Mouse (Mus musculus) hindbrain, embryonic 16.5 days (tissue): ENCODE results near the gene Irgm2. TPM values are rescaled to one million over a fixed set of nuclear protein-coding genes. Genes with fewer than 3 reads are reported as not detected.

Experiments
- ATAC-seq: fragments of 200-750 bp; cut with Nextera tagmentation; 2 replicates; pipeline ENCODE4 v1.8.0; 2017; ENCODE audit warnings: moderate TSS enrichment, moderate library complexity
- H3K27ac ChIP-seq: fragments of 300-500 bp; sonication (generic); 2 replicates; pipeline ENCODE4 v1.5.1; 2014; ENCODE audit warnings: low read depth, mild to moderate bottlenecking, control low read depth, low read length, moderate library complexity
- H3K27me3 ChIP-seq: fragments of 300-500 bp; sonication (generic); replicated peaks from 2 replicates; pipeline ENCODE4 v1.6.1; 2014; ENCODE audit warnings: low read length; ENCODE audit not compliant: control insufficient read depth, insufficient read depth
- H3K36me3 ChIP-seq: fragments of 300-500 bp; sonication (generic); 2 replicates; pipeline ENCODE4 v1.6.1; 2014; ENCODE audit warnings: mild to moderate bottlenecking, low read length, moderate library complexity, mixed read lengths; ENCODE audit not compliant: control insufficient read depth, insufficient read depth
- H3K4me1 ChIP-seq: fragments of 300-500 bp; sonication (generic); 2 replicates; pipeline ENCODE4 v1.6.1; 2014; ENCODE audit warnings: low read depth, low read length; ENCODE audit not compliant: control insufficient read depth, insufficient read depth
- H3K4me2 ChIP-seq: fragments of 300-500 bp; sonication (generic); 2 replicates; pipeline ENCODE4 v1.6.1; 2014; ENCODE audit warnings: mild to moderate bottlenecking, low read length, control low read depth, moderate library complexity
- H3K4me3 ChIP-seq: fragments of 300-500 bp; sonication (generic); 2 replicates; pipeline ENCODE4 v1.5.1; 2014; ENCODE audit warnings: mild to moderate bottlenecking, low read length, control low read depth, moderate library complexity
- H3K9ac ChIP-seq: fragments of 300-500 bp; sonication (generic); 2 replicates; pipeline ENCODE4 v1.6.1; 2014; ENCODE audit warnings: low read depth, mild to moderate bottlenecking, control low read depth, low read length, moderate library complexity
- H3K9me3 ChIP-seq: fragments of 300-500 bp; sonication (generic); 2 replicates; pipeline ENCODE4 v1.6.1; 2014; ENCODE audit warnings: mild to moderate bottlenecking, low read length, moderate library complexity; ENCODE audit not compliant: control insufficient read depth
- WGBS: fragments of 180-500 bp; shearing (Covaris S2); extraction: QIAGEN DNeasy Blood & Tissue Kit; methylation state at CpG from one replicate; pipeline ENCODE4 v1.1.7; 2014; 5-methylcytosine and 5-hydroxymethylcytosine counted together
- polyA plus RNA-seq: library from polyadenylated mRNA; unstranded; fragments of >200 nt; fragmentation: Nextera tagmentation; extraction: Ambion mirVana; gene quantifications from 2 replicates; pipeline ENCODE4 v1.2.1, GENCODE M21; 2015

Irgm2 gene
- polyA plus RNA-seq, 1 experiment from 2014 or later, result 1.5 TPM

DNA sequence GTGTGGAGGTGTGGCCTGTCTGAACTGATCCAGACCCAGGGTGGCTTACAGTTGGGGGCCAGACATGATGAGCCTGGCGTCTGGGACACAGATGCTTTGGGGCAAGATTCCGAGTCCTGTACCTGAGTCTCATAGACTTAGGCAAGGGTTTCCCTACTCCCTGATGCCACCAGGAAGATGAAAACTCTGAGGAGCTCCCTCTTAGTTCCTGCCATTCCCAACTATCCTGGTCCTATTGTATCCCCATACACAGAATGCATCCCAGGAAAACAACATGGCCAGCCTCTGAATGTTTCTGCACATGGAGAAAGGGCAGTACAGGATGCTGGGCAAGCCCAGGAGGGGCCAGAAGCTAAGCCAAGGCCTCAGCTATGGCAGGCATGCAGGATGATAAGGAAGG lies 64.1 kb downstream of the Irgm2 start:
- H3K36me3 ChIP-seq, result no peaks in the 10 kb centered on the region
- H3K4me2 ChIP-seq, result no peak overlapping the region
- 71% methylated on average over 2 of the region's 2 CpGs for WGBS
- ATAC-seq, result no peak
- no peaks in the 10 kb centered on the region for H3K27me3 ChIP-seq
- H3K9me3 ChIP-seq, result no peaks in the 10 kb centered on the region
- no peak overlapping the region for H3K9ac ChIP-seq
- H3K4me3 ChIP-seq, result no peak overlapping the region
- no peak overlapping the region for H3K27ac ChIP-seq
- H3K4me1 ChIP-seq, result no peaks in the 10 kb centered on the region

- Histone ChIP-seq H3K4me1 (no peaks in the 10 kb centered on the region), H3K27ac (no peak overlapping the region), H3K9ac (no peak overlapping the region), H3K9me3 (no peaks in the 10 kb centered on the region), H3K36me3 (no peaks in the 10 kb centered on the region), H3K4me2 (no peak overlapping the region), H3K4me3 (no peak overlapping the region), H3K27me3 (no peaks in the 10 kb centered on the region)
- WGBS, result 92% methylated on average over 9 of the region's 9 CpGs
- ATAC-seq, result no peak
Observed at GRCm38 (mm10) chr11:58264546-58264945, 65.1 kb downstream of the Irgm2 start.

DNA sequence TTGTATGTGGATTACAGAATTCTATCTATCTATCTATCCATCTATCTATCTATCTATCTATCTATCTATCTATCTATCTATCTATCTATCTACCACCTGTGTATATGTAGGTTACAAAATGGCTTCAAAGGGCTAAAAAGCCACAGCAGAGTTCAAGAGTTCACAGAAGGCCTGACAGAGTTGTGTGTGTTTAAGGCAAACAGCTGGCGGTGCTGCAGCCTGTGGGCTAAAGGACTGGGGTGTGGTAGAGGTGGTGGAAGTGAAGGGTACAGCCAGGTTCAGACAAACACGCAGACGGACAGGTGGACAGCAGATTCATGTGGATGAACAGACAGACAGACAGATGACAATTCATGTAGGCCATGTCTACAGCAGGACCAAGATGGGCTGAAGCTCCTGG lies 68.9 kb downstream of the Irgm2 start:
- no peak overlapping the region for H3K4me2 ChIP-seq
- H3K27ac ChIP-seq, result no peak overlapping the region
- H3K4me3 ChIP-seq, result no peak overlapping the region
- H3K36me3 ChIP-seq, result no peaks in the 10 kb centered on the region
- no peak for ATAC-seq
- no peaks in the 10 kb centered on the region for H3K27me3 ChIP-seq
- H3K9ac ChIP-seq, result no peak overlapping the region
- 89% methylated on average over 3 of the region's 3 CpGs for WGBS
- no peaks in the 10 kb centered on the region for H3K9me3 ChIP-seq
- no peaks in the 10 kb centered on the region for H3K4me1 ChIP-seq

Other genes starting within 250 kb of the Irgm2 start
- gene Larp1, start 190.6 kb upstream of the Irgm2 start, polyA plus RNA-seq, result 17.3 and 18.0 TPM in 2 replicates
- 0.13 TPM in 1 of 2 replicates, not detected in the other for gene Gm12248, start 106.5 kb upstream of the Irgm2 start, polyA plus RNA-seq
- 96.1 and 103 TPM in 2 replicates for gene Cnot8, start 95.5 kb upstream of the Irgm2 start, polyA plus RNA-seq
- gene Gemin5, start 31.1 kb upstream of the Irgm2 start, polyA plus RNA-seq, result 12.5 and 13.4 TPM in 2 replicates
- 90.2 and 92.1 TPM in 2 replicates for gene Mrpl22, start 28.0 kb upstream of the Irgm2 start, polyA plus RNA-seq
- gene Igtp, start 62 bp upstream of the Irgm2 start, polyA plus RNA-seq, result 2.3 and 2.4 TPM in 2 replicates
- gene 4930438A08Rik, start 75.2 kb downstream of the Irgm2 start, polyA plus RNA-seq, result 0.11 TPM in 1 of 2 replicates, not detected in the other
- 29.2 and 30.1 TPM in 2 replicates for gene Zfp692, start 107.5 kb downstream of the Irgm2 start, polyA plus RNA-seq
- 38.2 and 38.6 TPM in 2 replicates for gene Zfp672, start 130.7 kb downstream of the Irgm2 start, polyA plus RNA-seq
- 48.0 and 50.6 TPM in 2 replicates for gene Sh3bp5l, start 131.1 kb downstream of the Irgm2 start, polyA plus RNA-seq
- gene Lypd8, start 179.4 kb downstream of the Irgm2 start, polyA plus RNA-seq, result not detected in 2 replicates
- gene 1810065E05Rik, start 221.5 kb downstream of the Irgm2 start, polyA plus RNA-seq, result not detected in 2 replicates
- not detected in 2 replicates for gene Gm12253, start 232.9 kb downstream of the Irgm2 start, polyA plus RNA-seq